Mouse (Mus musculus): ENCODE results near the gene Hoxb5. TPM values are rescaled to one million over a fixed set of nuclear protein-coding genes. Genes with fewer than 3 reads are reported as not detected.

Hoxb5 gene
- polyA plus RNA-seq, 1 experiment from 2014 or later: not detected

DNA sequence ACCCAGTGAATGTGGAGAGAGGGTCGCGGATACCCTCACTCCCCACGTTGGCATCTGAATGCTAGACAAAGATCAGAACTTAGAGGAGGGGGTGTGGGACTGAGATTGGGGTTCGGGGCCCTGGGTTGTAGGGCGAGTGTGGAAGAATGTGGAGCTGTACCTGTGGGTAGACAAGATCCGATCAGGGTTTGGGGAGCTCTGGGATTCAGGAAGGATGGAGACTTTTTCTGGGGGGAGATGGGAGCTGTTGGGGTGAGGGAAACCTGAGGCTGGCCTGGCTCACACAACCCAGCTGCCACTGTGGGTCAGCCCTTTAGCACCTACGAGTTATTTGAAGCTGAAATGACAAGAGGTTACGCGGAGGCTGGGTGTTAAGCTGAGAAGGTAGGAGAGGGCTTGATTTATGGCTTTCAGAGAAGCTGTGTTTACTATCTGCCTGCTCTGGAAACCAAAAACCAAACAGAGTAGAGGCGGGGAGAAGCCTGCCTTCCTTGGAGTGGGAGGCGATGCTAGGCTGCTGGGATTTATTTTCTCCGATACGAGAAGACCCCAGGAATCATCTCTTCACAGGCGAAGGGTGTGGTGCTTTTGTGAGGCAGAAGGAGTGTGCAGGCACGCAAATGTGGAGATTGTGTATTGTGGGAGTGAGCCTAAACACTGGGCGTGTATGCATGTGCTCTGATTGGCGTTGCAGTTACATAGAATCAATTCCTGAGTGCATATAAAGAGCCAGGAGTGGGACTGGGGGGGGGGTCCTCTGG is 30.3 kb downstream of the Hoxb5 start:
- Histone ChIP-seq H3K27ac (replicated peaks) (no peak overlapping the region), H3K4me2 (replicated peaks) (no peak overlapping the region), H3K36me3 (no peaks in the 10 kb centered on the region), H3K4me3 (no peak overlapping the region), H3K9ac (replicated peaks) (no peak overlapping the region), H3K27me3 (peaks cover 99% of the 10 kb centered on the region), H3K9me3 (no peaks in the 10 kb centered on the region), H3K4me1 (no peaks in the 10 kb centered on the region)
- no peak for ATAC-seq (replicated peaks)
- 2% methylated on average over 17 of the region's 17 CpGs for WGBS

DNA sequence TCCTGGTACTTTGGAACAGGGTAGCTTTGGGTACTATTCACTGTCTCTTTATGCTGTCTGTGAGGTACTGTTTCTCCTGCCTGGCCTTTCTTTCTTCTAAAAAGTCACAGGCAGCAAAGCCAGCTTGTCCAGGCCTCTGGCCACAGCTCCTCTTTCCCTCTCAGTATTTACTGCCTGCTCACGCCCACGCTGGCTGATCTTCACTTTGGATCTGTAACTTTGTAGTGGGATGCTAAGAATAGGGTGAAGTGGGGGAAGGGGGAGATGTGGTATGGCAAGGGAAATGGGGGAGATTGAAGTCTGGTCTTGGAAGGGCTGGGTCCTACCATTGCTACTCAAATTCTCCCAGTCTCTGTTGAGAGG is 30.8 kb downstream of the Hoxb5 start:
- H3K36me3 ChIP-seq: no peaks in the 10 kb centered on the region
- ATAC-seq (replicated peaks): no peak
- H3K4me1 ChIP-seq: no peaks in the 10 kb centered on the region
- no peak overlapping the region for H3K4me3 ChIP-seq
- WGBS: 0% methylated on average over 2 of the region's 2 CpGs
- H3K9me3 ChIP-seq: no peaks in the 10 kb centered on the region
- H3K4me2 ChIP-seq (replicated peaks): no peak overlapping the region
- no peak overlapping the region for H3K9ac ChIP-seq (replicated peaks)
- H3K27me3 ChIP-seq: peaks cover 99% of the 10 kb centered on the region
- H3K27ac ChIP-seq (replicated peaks): no peak overlapping the region

DNA sequence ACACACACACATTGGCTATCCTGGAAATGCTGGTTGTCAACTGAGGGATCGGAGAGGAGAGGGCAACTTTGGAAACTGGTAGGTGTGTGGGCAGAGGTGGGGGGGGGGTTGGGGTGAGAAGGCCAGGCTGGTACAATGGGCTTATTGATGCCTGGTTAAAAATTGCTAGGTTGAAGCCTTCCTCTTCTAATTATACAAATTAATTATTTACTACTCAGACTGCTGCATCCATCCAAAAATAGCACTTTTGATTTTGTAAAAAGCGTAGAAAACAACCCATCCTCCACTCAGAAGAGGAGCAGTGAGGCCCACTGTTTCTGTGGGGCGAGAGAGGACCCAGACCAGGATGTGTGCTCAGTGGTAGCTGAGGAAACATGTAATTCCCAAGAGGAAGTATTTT is 31.9 kb downstream of the Hoxb5 start:
- no peak overlapping the region for H3K9ac ChIP-seq (replicated peaks)
- WGBS: 13% methylated on average over 3 of the region's 3 CpGs
- no peak overlapping the region for H3K4me3 ChIP-seq
- H3K27me3 ChIP-seq: peaks cover 99% of the 10 kb centered on the region
- no peaks in the 10 kb centered on the region for H3K4me1 ChIP-seq
- ATAC-seq (replicated peaks): no peak
- H3K36me3 ChIP-seq: no peaks in the 10 kb centered on the region
- H3K4me2 ChIP-seq (replicated peaks): no peak overlapping the region
- no peaks in the 10 kb centered on the region for H3K9me3 ChIP-seq
- H3K27ac ChIP-seq (replicated peaks): no peak overlapping the region

DNA sequence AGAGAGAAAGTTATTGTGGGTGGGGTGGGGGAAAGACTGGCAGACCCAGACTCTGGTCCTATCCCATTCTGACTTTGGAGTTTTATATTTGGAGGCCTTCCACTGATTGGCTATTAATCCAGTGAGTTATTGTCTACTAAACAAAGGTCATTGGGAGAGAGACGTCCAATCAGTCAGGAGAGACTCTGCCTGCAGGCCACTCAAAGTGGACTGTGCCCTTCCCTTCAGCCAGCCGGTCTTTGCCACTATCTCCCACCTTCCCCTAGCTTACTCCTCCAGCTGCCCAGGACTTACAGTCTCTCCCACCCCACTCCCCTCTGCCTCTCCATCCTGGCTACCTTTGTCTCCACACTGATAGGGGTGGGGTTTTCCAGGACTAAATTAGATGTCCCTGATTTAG is 33.5 kb downstream of the Hoxb5 start:
- no peak for ATAC-seq (replicated peaks)
- Histone ChIP-seq H3K27me3 (peaks cover 98% of the 10 kb centered on the region), H3K4me2 (replicated peaks) (no peak overlapping the region), H3K9me3 (no peaks in the 10 kb centered on the region), H3K4me3 (no peak overlapping the region), H3K27ac (replicated peaks) (no peak overlapping the region), H3K4me1 (no peaks in the 10 kb centered on the region), H3K9ac (replicated peaks) (no peak overlapping the region), H3K36me3 (no peaks in the 10 kb centered on the region)
- 0% methylated on average over 2 of the region's 2 CpGs for WGBS

DNA sequence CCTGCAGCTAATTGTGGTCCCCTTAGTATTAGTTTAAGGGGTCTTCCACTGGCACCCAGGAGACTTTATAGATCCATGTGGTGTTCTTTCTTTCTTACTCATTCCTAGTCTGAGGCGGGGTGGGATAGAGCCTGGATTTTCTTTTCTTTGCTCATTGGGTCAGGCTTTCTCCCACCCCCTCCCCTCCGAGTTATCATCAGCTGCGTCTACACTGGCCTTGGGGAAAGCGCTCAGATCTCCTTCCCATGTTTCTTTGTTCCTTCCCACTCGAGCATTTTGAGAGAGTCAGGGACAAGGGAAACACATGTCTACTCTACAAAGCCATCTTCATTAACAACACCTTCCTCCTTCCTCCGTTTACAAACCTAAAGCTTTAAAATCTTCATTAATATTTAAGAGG is 33.9 kb downstream of the Hoxb5 start:
- WGBS: 3% methylated on average over 6 of the region's 6 CpGs
- Histone ChIP-seq H3K9me3 (no peaks in the 10 kb centered on the region), H3K4me2 (replicated peaks) (no peak overlapping the region), H3K27ac (replicated peaks) (no peak overlapping the region), H3K27me3 (peaks cover 98% of the 10 kb centered on the region), H3K4me1 (no peaks in the 10 kb centered on the region), H3K4me3 (no peak overlapping the region), H3K9ac (replicated peaks) (no peak overlapping the region), H3K36me3 (no peaks in the 10 kb centered on the region)
- no peak for ATAC-seq (replicated peaks)

DNA sequence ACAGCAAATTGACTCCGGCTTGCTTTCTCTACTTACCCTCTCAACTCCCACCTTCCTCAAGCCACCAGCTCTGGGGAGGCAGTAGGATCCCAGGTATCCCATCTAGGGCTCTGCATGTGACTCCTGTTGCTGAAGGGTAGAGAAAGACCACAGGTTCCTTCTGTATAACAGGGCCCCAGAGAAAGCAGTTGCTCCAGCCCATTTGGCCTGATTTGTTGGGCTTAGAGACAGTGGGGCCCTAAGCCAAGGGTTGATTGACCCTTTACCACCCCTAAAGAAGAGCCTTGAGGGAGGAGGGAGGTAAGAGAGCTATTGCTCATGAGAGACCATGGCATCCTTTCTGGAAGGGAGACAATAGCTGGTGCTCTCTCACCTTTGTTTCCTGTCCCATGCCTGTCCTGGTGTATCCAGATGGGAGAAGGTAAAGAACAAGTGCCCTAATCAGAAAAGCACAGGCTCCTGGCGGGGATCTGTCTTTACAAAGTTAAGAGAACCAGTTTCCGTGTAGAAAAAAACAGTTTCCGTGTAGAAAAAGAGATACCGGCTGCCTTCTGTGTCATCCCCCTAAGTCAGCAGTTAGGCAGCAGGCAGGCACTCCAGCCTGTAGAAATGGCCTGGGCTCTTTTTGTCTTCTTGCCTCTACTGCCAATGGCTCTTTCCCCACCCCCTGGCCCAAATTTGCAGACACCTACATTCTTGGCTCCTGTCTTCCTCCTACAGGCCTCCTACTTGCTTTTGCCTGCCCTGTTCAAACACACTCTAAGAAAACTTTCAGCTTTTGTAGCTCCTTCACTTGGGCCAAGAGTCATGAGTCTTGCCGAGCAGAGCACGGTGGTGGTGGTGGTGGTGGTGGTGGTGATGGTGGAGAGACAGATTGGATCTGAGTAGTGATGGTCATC is 36.1 kb downstream of the Hoxb5 start:
- no peak for ATAC-seq (replicated peaks)
- H3K4me1 ChIP-seq: no peaks in the 10 kb centered on the region
- no peaks in the 10 kb centered on the region for H3K9me3 ChIP-seq
- H3K4me3 ChIP-seq: no peak overlapping the region
- no peak overlapping the region for H3K4me2 ChIP-seq (replicated peaks)
- H3K9ac ChIP-seq (replicated peaks): no peak overlapping the region
- no peaks in the 10 kb centered on the region for H3K36me3 ChIP-seq
- WGBS: 8% methylated on average over 7 of the region's 7 CpGs
- H3K27ac ChIP-seq (replicated peaks): no peak overlapping the region
- peaks cover 98% of the 10 kb centered on the region for H3K27me3 ChIP-seq

DNA sequence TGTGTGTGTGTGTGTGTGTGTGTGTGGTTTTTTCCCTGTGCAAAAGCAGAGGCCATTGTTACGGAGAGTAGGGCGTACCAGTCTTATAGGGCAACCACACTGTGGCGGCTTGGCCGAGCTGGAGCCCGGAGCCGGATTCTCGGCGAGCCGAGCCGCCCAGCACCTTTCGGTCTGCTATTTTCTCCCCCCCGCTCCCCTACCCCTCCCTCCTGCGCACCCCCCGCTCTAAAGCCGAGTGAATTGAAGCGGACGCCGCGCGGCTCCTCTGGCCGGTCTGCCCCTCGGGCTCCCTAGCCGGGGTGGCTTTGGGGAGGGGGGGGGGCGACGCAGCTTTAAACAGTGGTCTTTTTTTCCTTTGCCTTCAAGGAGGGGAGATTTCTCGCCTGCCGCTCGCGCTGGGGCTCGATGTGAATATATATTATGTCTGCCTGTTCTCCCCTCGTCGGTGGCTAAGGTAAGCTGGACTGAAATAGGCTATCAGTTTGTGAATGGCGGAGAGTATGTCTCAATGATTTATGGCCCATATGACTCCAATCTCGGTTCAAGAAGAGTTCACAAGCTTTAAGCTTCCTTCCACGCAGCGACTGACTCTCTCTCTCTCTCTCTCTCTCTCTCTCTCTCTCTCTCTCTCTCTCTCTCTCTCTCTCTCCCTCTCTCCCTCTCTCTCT is 37.7 kb downstream of the Hoxb5 start:
- no peaks in the 10 kb centered on the region for H3K36me3 ChIP-seq
- H3K9me3 ChIP-seq: no peaks in the 10 kb centered on the region
- no peak overlapping the region for H3K27ac ChIP-seq (replicated peaks)
- H3K4me1 ChIP-seq: peaks cover 7% of the 10 kb centered on the region
- no peak overlapping the region for H3K4me2 ChIP-seq (replicated peaks)
- no peak overlapping the region for H3K4me3 ChIP-seq
- H3K9ac ChIP-seq (replicated peaks): no peak overlapping the region
- ATAC-seq (replicated peaks): no peak
- peaks cover 98% of the 10 kb centered on the region for H3K27me3 ChIP-seq
- under 1% methylated on average over 31 of the region's 36 CpGs for WGBS

DNA sequence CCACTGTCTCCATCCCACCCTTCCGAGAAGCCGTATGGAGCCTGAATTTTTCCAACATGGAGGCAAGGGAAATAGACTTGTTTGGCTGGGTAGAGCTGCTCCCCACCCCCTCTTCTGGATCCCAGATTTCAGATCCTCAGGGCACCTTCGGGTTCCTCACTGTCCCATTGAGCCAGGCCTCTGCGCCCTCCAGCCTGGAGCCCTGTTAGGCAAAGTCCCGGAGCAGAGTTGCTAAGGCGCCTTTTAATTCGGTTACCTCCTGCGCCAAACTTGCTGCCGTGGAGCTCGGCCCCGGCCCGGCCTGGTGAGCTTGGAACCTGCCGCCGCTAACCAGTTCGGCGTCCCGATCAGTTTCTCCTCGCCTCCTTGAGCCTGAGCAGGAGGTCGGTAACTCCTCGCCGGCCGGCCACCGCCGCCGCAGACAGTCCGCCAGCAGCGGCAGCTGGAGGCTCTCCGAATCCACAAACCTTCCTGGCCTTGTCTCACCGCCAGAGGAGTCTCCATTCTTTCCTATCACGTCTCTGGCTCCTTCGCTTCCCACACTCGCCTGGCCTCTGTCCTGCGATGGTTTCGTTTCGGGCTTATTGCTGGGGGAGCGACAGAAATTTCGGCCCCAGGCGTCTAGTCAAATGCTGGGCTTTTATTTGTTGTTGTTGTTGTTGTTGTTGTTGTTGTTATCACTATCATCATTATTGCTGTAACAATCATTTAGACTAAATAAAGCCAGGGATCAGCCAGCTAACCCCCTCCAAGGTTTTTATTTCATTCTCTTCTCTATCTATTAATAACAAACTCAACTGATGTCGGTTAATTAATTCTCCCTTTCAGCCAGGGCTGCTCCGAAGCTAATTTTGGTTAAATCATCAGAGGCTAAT is 38.8 kb downstream of the Hoxb5 start:
- no peaks in the 10 kb centered on the region for H3K9me3 ChIP-seq
- no peaks in the 10 kb centered on the region for H3K36me3 ChIP-seq
- H3K4me2 ChIP-seq (replicated peaks): no peak overlapping the region
- no peak overlapping the region for H3K9ac ChIP-seq (replicated peaks)
- peaks cover 98% of the 10 kb centered on the region for H3K27me3 ChIP-seq
- H3K4me3 ChIP-seq: no peak overlapping the region
- ATAC-seq (replicated peaks): no peak
- no peak overlapping the region for H3K27ac ChIP-seq (replicated peaks)
- WGBS: under 1% methylated on average over 40 of the region's 40 CpGs
- peaks cover 8% of the 10 kb centered on the region for H3K4me1 ChIP-seq

DNA sequence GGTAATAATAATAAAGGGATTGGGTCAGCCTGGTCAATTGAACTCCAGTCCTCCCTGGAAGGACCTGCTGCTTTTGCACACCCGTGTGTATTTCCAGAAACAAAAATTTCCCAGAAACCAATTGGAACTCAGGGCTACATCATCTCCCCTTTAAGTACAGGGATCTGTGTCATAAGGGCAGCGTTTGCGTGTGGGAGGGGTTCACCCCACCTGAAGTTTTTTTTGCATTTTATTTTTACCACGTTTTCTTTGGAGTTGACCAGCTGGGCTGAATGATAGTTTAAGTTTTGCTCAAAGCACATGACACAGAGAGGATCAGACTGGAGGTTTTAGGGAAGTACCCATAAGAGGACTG is 39.4 kb downstream of the Hoxb5 start:
- Histone ChIP-seq H3K27ac (replicated peaks) (no peak overlapping the region), H3K4me2 (replicated peaks) (no peak overlapping the region), H3K27me3 (peaks cover 96% of the 10 kb centered on the region), H3K4me1 (peaks cover 8% of the 10 kb centered on the region), H3K9ac (replicated peaks) (no peak overlapping the region), H3K4me3 (no peak overlapping the region), H3K9me3 (no peaks in the 10 kb centered on the region), H3K36me3 (no peaks in the 10 kb centered on the region)
- no peak for ATAC-seq (replicated peaks)
- 0% methylated on average over 4 of the region's 4 CpGs for WGBS

DNA sequence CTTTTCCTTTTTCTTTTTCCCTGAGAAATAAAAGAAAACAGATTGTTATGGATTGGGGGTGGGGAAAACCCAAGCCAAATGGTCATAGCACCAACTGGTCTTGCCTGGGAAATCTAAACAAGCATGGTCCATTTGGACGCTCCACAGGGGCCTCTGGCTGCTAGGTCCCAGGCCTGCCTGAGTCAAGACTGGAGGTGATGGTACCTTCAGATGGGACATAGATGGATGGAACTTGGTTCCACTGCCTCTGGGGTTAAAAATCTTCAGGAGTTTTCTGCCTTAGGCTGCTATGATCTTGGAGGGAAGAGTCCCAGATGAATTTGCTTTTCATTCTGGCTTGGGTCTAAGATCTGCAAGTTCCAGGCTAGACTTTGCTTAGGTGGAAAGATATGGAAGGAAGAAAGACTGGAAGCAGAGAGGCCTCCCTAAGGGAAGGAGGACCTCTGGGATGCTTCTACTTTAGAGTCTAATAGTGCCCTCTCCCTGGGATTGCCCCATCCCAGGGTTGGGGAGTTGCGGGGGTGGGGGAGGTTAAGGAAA is 40.1 kb downstream of the Hoxb5 start:
- 4% methylated on average over 2 of the region's 2 CpGs for WGBS
- H3K4me1 ChIP-seq: peaks cover 8% of the 10 kb centered on the region
- no peaks in the 10 kb centered on the region for H3K36me3 ChIP-seq
- H3K4me3 ChIP-seq: no peak overlapping the region
- H3K9me3 ChIP-seq: no peaks in the 10 kb centered on the region
- ATAC-seq (replicated peaks): no peak
- H3K27ac ChIP-seq (replicated peaks): no peak overlapping the region
- no peak overlapping the region for H3K9ac ChIP-seq (replicated peaks)
- H3K4me2 ChIP-seq (replicated peaks): no peak overlapping the region
- peaks cover 95% of the 10 kb centered on the region for H3K27me3 ChIP-seq

DNA sequence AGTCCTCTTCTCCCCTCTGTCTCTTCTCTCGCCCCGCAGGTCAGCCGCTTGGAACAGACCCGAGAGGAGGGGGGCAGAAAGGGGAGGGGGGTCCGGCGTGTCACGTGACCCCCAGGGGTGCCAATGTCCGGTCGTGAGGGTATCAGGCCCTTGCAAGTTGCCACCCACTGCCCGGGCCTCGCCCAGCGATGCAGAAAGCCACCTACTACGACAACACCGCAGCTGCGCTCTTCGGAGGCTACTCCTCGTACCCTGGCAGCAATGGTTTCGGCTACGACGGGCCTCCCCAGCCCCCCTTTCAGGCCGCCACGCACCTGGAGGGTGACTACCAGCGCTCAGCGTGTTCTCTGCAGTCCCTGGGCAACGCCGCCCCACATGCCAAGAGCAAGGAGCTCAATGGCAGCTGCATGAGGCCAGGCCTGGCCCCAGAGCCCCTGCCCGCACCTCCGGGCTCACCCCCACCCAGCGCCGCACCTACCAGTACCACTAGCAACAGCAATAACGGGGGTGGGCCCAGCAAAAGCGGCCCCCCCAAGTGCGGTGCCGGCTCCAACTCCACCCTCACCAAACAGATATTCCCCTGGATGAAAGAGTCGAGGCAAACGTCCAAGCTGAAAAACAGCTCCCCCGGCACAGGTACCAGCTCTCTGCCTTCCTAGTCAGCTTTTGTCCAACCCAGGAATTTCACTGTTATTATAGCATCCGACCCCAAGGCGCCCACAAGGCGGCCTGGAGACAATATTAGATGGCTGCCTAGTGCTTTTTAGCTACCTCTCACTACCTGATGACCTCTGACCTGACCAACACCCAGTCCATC is 41.1 kb downstream of the Hoxb5 start:
- Histone ChIP-seq H3K27me3 (peaks cover 94% of the 10 kb centered on the region), H3K36me3 (no peaks in the 10 kb centered on the region), H3K4me3 (no peak overlapping the region), H3K9ac (replicated peaks) (no peak overlapping the region), H3K27ac (replicated peaks) (no peak overlapping the region), H3K4me2 (replicated peaks) (no peak overlapping the region), H3K4me1 (peaks cover 8% of the 10 kb centered on the region), H3K9me3 (no peaks in the 10 kb centered on the region)
- no peak for ATAC-seq (replicated peaks)
- under 1% methylated on average over 40 of the region's 40 CpGs for WGBS
